Mouse (Mus musculus) kidney, embryonic 15.5 days (tissue): ENCODE data around the gene Rras2. TPM values are rescaled to one million over a fixed set of nuclear protein-coding genes. Genes with fewer than 3 reads are reported as not detected.
A peak's percentile ranks its signal among the peaks of the same experiment; 100 is the strongest.

ENCODE experiments used
- ATAC-seq: fragments of 200-750 bp; cut with Nextera tagmentation; replicated peaks from 2 replicates; pipeline ENCODE4 v1.8.0; 2017; ENCODE audit warnings: moderate TSS enrichment; ENCODE audit not compliant: low FRiP score
- H3K27ac ChIP-seq: fragments of 300-500 bp; sonication (generic); 2 replicates; pipeline ENCODE4 v1.5.1; 2015; ENCODE audit warnings: mild to moderate bottlenecking, inconsistent platforms
- H3K27me3 ChIP-seq: fragments of 300-500 bp; sonication (generic); 2 replicates; pipeline ENCODE4 v1.6.1; 2015; ENCODE audit warnings: inconsistent platforms
- H3K36me3 ChIP-seq: fragments of 300-500 bp; sonication (generic); 2 replicates; pipeline ENCODE4 v1.6.1; 2015; ENCODE audit warnings: inconsistent platforms
- H3K4me1 ChIP-seq: fragments of 300-500 bp; sonication (generic); 2 replicates; pipeline ENCODE4 v1.6.1; 2015; ENCODE audit warnings: inconsistent platforms
- H3K4me2 ChIP-seq: fragments of 300-500 bp; sonication (generic); 2 replicates; pipeline ENCODE4 v1.6.1; 2015; ENCODE audit warnings: moderate library complexity, mild to moderate bottlenecking, inconsistent platforms
- H3K4me3 ChIP-seq: fragments of 300-500 bp; sonication (generic); replicated peaks from 2 replicates; pipeline ENCODE4 v1.5.1; 2015; ENCODE audit warnings: mild to moderate bottlenecking, inconsistent platforms
- H3K9ac ChIP-seq: fragments of 300-500 bp; sonication (generic); 2 replicates; pipeline ENCODE4 v1.6.1; 2015; ENCODE audit warnings: mild to moderate bottlenecking, inconsistent platforms
- H3K9me3 ChIP-seq: fragments of 300-500 bp; sonication (generic); replicated peaks from 2 replicates; pipeline ENCODE4 v1.6.1; 2016; ENCODE audit warnings: inconsistent platforms
- WGBS: fragments of 180-500 bp; shearing (Covaris S2); methylation state at CpG from one replicate; pipeline ENCODE4 v1.1.7; 2015; ENCODE audit warnings: mixed read lengths; 5-methylcytosine and 5-hydroxymethylcytosine counted together
- polyA plus RNA-seq: library from polyadenylated mRNA; unstranded; fragments of >200 nt; fragmentation: Nextera tagmentation; extraction: Ambion mirVana; gene quantifications from 2 replicates; pipeline ENCODE4 v1.2.1, GENCODE M21; 2015

Gene Rras2
- polyA plus RNA-seq, result 36.0 and 39.9 TPM in 2 replicates

DNA sequence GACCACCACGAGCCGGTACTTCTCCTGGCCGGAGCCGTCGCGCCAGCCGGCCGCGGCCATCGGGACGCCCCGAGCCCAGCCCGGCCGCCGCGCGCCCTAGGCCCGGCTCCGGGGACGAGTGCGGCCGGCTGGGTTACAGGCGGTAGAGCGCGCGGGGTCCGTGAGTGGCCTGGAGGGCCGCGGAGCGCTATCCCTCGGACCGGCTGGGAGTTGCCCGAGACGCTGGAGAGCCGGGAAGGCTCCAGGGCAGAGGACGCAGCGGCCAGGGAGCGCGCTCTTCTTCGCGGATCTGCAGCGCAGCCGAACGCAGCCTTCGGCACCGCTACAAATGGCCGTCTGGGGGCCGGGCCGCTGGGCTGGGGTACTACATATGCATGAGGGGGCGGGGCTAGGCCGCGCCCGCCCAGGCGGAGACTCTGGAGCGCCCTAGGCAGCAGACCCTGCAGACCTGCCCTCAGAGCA lies at the start of gene Rras2:
Gene Rras2 (minus strand): TSS at position 338 of the 462 bp plus-strand sequence.
- Histone ChIP-seq H3K9ac (peak within 1 kb of the TSS; percentile 87), H3K4me3 (peak within 1 kb of the TSS; percentile 81), H3K27ac (peak within 1 kb of the TSS; percentile 98), H3K4me2 (peak within 1 kb of the TSS; percentile 76), H3K27me3 (no peaks in the 10 kb centered on the region), H3K9me3 (no peaks in the 10 kb centered on the region), H3K36me3 (0 out of 2 replicates have a peak, but pooled peaks cover 6% of the 10 kb centered on the region), H3K4me1 (peaks cover 23% of the 10 kb centered on the region)
- WGBS, result under 1% methylated on average over 55 of the region's 55 CpGs
- peak; percentile 99 for ATAC-seq

GRCm38 (mm10) chr7:114162975-114163374 lies 45.4 kb upstream of the Rras2 start:
- Histone ChIP-seq H3K4me2 (no peak overlapping the region), H3K36me3 (no peaks in the 10 kb centered on the region), H3K27ac (no peak overlapping the region), H3K9me3 (no peaks in the 10 kb centered on the region), H3K4me3 (no peak overlapping the region), H3K27me3 (no peaks in the 10 kb centered on the region), H3K4me1 (no peaks in the 10 kb centered on the region), H3K9ac (no peak overlapping the region)
- no peak for ATAC-seq
- 83% methylated on average over 5 of the region's 5 CpGs for WGBS

DNA sequence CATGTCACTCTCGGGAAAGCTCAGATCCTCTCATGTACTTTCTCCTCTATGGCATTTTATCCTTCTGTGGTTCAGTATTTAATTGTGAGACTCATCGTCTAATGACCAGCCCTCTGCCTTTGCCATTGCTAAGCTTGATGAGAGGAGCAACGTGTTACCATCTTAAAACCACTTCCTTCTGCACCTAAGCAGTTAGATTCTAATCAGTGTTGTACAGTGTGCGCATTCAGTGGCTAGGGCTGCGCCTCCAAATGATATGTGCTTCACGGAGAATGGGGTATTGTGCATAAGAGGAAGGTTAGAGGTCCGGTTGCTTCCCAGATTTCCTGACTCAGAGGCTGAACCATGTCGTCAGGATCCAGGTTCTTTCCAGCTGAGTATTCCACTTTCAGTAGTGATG lies 43.5 kb upstream of the Rras2 start:
- no peaks in the 10 kb centered on the region for H3K27me3 ChIP-seq
- no peak overlapping the region for H3K9ac ChIP-seq
- no peak overlapping the region for H3K4me3 ChIP-seq
- no peaks in the 10 kb centered on the region for H3K36me3 ChIP-seq
- H3K9me3 ChIP-seq, result no peaks in the 10 kb centered on the region
- H3K4me1 ChIP-seq, result no peaks in the 10 kb centered on the region
- no peak for ATAC-seq
- WGBS, result 79% methylated on average over 8 of the region's 8 CpGs
- no peak overlapping the region for H3K27ac ChIP-seq
- no peak overlapping the region for H3K4me2 ChIP-seq

GRCm38 (mm10) chr7:114157716-114158278 lies 40.2 kb upstream of the Rras2 start:
- H3K9me3 ChIP-seq, result no peaks in the 10 kb centered on the region
- H3K36me3 ChIP-seq, result no peaks in the 10 kb centered on the region
- no peak overlapping the region for H3K27ac ChIP-seq
- H3K27me3 ChIP-seq, result no peaks in the 10 kb centered on the region
- no peak overlapping the region for H3K4me3 ChIP-seq
- no peak overlapping the region for H3K9ac ChIP-seq
- no peak for ATAC-seq
- WGBS, result 86% methylated on average over 12 of the region's 12 CpGs
- no peaks in the 10 kb centered on the region for H3K4me1 ChIP-seq
- H3K4me2 ChIP-seq, result no peak overlapping the region

GRCm38 (mm10) chr7:114156364-114156763 lies 38.8 kb upstream of the Rras2 start:
- no peaks in the 10 kb centered on the region for H3K27me3 ChIP-seq
- H3K9ac ChIP-seq, result no peak overlapping the region
- no peak for ATAC-seq
- no peaks in the 10 kb centered on the region for H3K4me1 ChIP-seq
- no peak overlapping the region for H3K4me3 ChIP-seq
- H3K9me3 ChIP-seq, result no peaks in the 10 kb centered on the region
- no peak overlapping the region for H3K27ac ChIP-seq
- H3K4me2 ChIP-seq, result no peak overlapping the region
- no peaks in the 10 kb centered on the region for H3K36me3 ChIP-seq
- 97% methylated on average over 4 of the region's 4 CpGs for WGBS

GRCm38 (mm10) chr7:114155053-114155865 lies 37.7 kb upstream of the Rras2 start:
- no peaks in the 10 kb centered on the region for H3K27me3 ChIP-seq
- no peaks in the 10 kb centered on the region for H3K9me3 ChIP-seq
- no peak overlapping the region for H3K27ac ChIP-seq
- 42% methylated on average over 5 of the region's 5 CpGs for WGBS
- H3K4me1 ChIP-seq, result no peaks in the 10 kb centered on the region
- H3K36me3 ChIP-seq, result no peaks in the 10 kb centered on the region
- no peak overlapping the region for H3K4me3 ChIP-seq
- ATAC-seq, result no peak
- no peak overlapping the region for H3K9ac ChIP-seq
- H3K4me2 ChIP-seq, result no peak overlapping the region

DNA sequence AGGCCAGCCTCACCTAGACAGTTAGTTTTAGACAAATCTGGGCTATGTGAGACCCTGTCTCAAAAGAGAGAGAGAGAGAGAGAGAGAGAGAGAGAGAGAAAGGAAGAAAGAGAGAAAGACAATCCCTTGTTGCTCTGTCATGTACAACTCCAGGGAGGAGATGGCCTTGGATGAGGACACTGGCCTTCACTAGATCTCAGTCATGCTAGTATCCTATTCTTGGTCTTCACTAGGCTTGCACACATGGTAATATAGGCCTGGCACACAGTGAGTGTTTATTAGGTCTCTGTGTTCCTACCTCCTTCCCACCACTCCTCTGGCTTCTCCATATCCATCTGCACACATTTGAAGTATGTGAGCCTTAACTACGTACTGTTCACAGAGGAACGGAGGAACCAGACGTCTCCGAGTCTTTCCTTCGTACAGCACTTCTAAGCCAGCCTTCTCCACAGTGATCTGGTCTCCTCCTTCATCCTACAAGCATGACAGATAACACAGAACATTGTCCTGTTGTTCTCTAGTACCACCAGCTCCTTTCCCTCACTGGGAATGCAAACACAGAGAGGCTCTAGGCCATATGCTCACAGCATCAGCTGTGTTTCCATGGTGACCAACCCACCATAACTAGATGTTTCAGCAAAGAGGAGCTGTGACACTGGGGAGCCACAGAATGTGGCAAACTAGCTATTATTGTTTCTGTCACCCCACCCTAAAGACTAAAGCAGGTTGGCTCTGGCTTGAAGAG lies 33.6 kb upstream of the Rras2 start:
- Histone ChIP-seq H3K4me3 (no peak overlapping the region), H3K4me2 (no peak overlapping the region), H3K27ac (no peak overlapping the region), H3K9ac (no peak overlapping the region), H3K36me3 (no peaks in the 10 kb centered on the region), H3K9me3 (no peaks in the 10 kb centered on the region), H3K4me1 (no peaks in the 10 kb centered on the region), H3K27me3 (no peaks in the 10 kb centered on the region)
- ATAC-seq, result no peak
- 94% methylated on average over 5 of the region's 5 CpGs for WGBS

DNA sequence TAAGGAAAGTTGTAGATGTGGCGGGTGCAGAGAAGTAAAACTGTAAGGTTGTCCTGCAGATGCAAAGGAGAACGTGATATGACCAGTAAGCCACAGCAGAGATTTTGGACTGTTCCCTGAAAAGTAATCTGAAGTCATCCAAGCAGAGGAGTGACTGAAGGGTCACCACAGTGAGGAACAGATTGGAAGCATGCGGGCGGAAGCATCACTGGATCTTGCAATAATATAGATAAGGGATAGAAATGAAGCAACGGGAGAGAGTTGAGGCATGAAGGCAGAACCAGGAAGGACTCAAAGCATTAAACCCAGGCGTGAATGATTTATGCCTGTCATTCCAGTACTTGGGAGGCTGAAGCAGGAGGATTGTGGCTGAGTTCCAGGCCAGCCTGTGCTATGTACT lies 32.0 kb upstream of the Rras2 start:
- Histone ChIP-seq H3K4me3 (no peak overlapping the region), H3K27me3 (no peaks in the 10 kb centered on the region), H3K36me3 (no peaks in the 10 kb centered on the region), H3K27ac (no peak overlapping the region), H3K9me3 (no peaks in the 10 kb centered on the region), H3K4me2 (no peak overlapping the region), H3K4me1 (no peaks in the 10 kb centered on the region), H3K9ac (no peak overlapping the region)
- ATAC-seq, result no peak
- 68% methylated on average over 6 of the region's 6 CpGs for WGBS

GRCm38 (mm10) chr7:114149135-114149534 lies 31.6 kb upstream of the Rras2 start:
- H3K4me3 ChIP-seq, result no peak overlapping the region
- no peaks in the 10 kb centered on the region for H3K27me3 ChIP-seq
- peak; percentile 49; the same call in 1 of the 2 replicates for ATAC-seq
- 18% methylated on average over 4 of the region's 4 CpGs for WGBS
- no peak overlapping the region for H3K9ac ChIP-seq
- no peak overlapping the region for H3K4me2 ChIP-seq
- no peak overlapping the region for H3K27ac ChIP-seq
- H3K36me3 ChIP-seq, result no peaks in the 10 kb centered on the region
- no peaks in the 10 kb centered on the region for H3K9me3 ChIP-seq
- H3K4me1 ChIP-seq, result no peaks in the 10 kb centered on the region

DNA sequence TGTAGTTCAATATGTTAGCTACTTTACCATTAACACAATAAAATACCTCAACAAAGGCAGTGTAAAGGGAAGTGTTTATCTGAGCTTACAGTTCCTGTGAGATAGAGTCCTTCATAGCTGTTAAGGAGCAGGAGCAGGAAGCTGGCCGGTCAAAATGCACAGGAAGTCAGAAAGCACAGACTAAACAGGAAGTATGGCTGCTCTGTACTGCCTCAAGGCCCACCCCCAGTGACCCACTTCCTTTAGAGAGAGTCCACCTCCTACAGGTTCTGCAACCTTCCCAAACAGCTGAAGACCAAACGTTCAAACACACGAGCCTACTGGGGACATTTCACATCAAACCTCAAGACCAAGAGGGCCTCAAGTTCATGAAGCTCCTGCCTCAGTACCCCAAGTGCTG lies 28.3 kb upstream of the Rras2 start:
- Histone ChIP-seq H3K27ac (no peak overlapping the region), H3K4me3 (no peak overlapping the region), H3K4me1 (no peaks in the 10 kb centered on the region), H3K27me3 (no peaks in the 10 kb centered on the region), H3K36me3 (no peaks in the 10 kb centered on the region), H3K9me3 (no peaks in the 10 kb centered on the region), H3K4me2 (no peak overlapping the region), H3K9ac (no peak overlapping the region)
- 79% methylated on average over 3 of the region's 3 CpGs for WGBS
- ATAC-seq, result no peak

- ATAC-seq, result no peak
Observed at GRCm38 (mm10) chr7:114142151-114142798, 24.7 kb upstream of the Rras2 start.

GRCm38 (mm10) chr7:114140026-114140425 lies 22.4 kb upstream of the Rras2 start:
- no peaks in the 10 kb centered on the region for H3K9me3 ChIP-seq
- no peak overlapping the region for H3K27ac ChIP-seq
- H3K36me3 ChIP-seq, result no peaks in the 10 kb centered on the region
- no peak overlapping the region for H3K4me2 ChIP-seq
- no peaks in the 10 kb centered on the region for H3K4me1 ChIP-seq
- no peaks in the 10 kb centered on the region for H3K27me3 ChIP-seq
- no peak for ATAC-seq
- WGBS, result 79% methylated on average over 7 of the region's 7 CpGs
- no peak overlapping the region for H3K9ac ChIP-seq
- no peak overlapping the region for H3K4me3 ChIP-seq

More at GRCm38 (mm10) chr7:114142151-114142798, 24.7 kb upstream of the Rras2 start:
- Histone ChIP-seq H3K4me2 (no peak overlapping the region), H3K36me3 (no peaks in the 10 kb centered on the region), H3K27ac (no peak overlapping the region), H3K4me1 (no peaks in the 10 kb centered on the region), H3K27me3 (no peaks in the 10 kb centered on the region), H3K4me3 (no peak overlapping the region), H3K9ac (no peak overlapping the region), H3K9me3 (no peaks in the 10 kb centered on the region)
- 66% methylated on average over 10 of the region's 10 CpGs for WGBS
